Mouse (Mus musculus) embryonic facial prominence, embryonic 10.5 days (tissue): Measurements from ENCODE around the gene Etl4. TPM values are rescaled to one million over a fixed set of nuclear protein-coding genes. Genes with fewer than 3 reads are reported as not detected.

Experiments used
- DNase-seq: peaks from one replicate; pipeline ENCODE4 v3.0.0-alpha.2; 2017; ENCODE audit warnings: low spot score
- H3K27ac ChIP-seq: fragments of 300-500 bp; sonication (generic); replicated peaks from 2 replicates; pipeline ENCODE4 v1.5.1; 2016; ENCODE audit warnings: mild to moderate bottlenecking
- H3K27me3 ChIP-seq: fragments of 300-500 bp; sonication (generic); replicated peaks from 2 replicates; pipeline ENCODE4 v1.6.1; 2016; ENCODE audit warnings: low read depth, mild to moderate bottlenecking; ENCODE audit not compliant: poor library complexity, severe bottlenecking
- H3K36me3 ChIP-seq: fragments of 300-500 bp; sonication (generic); replicated peaks from 2 replicates; pipeline ENCODE4 v1.6.1; 2016; ENCODE audit warnings: mild to moderate bottlenecking, moderate library complexity
- H3K4me1 ChIP-seq: fragments of 300-500 bp; sonication (generic); 2 replicates; pipeline ENCODE4 v1.6.1; 2016
- H3K4me3 ChIP-seq: fragments of 300-500 bp; sonication (generic); 2 replicates; pipeline ENCODE4 v1.5.1; 2016; ENCODE audit warnings: mild to moderate bottlenecking, moderate library complexity
- H3K9me3 ChIP-seq: fragments of 300-500 bp; sonication (generic); 2 replicates; pipeline ENCODE4 v1.6.1; 2016; ENCODE audit warnings: mild to moderate bottlenecking
- WGBS: fragments of 180-500 bp; shearing (Covaris S2); methylation state at CpG from one replicate; pipeline ENCODE4 v1.1.7; 2016; 5-methylcytosine and 5-hydroxymethylcytosine counted together
- microRNA-seq: library from miRNA; unstranded; fragments of <30 nt; microRNA quantifications from one replicate; pipeline ENCODE4, GENCODE M21; 2017
- polyA plus RNA-seq: library from polyadenylated mRNA; unstranded; fragments of >200 nt; fragmentation: Nextera tagmentation; extraction: Ambion mirVana; gene quantifications from 2 replicates; pipeline ENCODE4 v1.2.1, GENCODE M21; 2016

Etl4 gene
- polyA plus RNA-seq, 1 experiment from 2014 or later, result 26.1 TPM

GRCm38 (mm10) chr2:20811506-20811905 lies 901.9 kb downstream of the Etl4 start:
- 90% methylated on average over 8 of the region's 8 CpGs for WGBS
- H3K36me3 ChIP-seq, result peaks cover 23% of the 10 kb centered on the region
- no peaks in the 10 kb centered on the region for H3K9me3 ChIP-seq
- no peak overlapping the region for H3K27ac ChIP-seq
- H3K27me3 ChIP-seq, result no peaks in the 10 kb centered on the region
- no peaks in the 10 kb centered on the region for H3K4me1 ChIP-seq
- H3K4me3 ChIP-seq, result no peak overlapping the region
- no peak for DNase-seq

DNA sequence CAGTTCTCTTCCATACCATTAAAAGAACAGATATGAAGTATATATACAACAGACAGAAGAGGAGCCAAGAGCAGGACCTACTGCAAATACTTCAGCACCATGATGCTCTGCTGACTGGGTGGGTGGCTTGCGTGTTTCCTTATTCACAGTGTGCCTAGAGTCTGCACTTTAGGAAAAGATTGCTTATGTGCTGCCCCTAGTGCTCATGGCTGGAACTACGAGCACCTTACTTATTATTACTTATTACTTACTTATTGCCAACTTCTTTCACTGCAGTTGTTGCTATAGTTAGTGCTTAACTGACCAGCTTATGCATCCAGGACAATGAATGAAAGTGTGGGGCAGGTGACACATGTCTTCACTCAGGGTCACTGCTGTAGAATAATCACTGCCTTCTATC lies 904.4 kb downstream of the Etl4 start:
- 74% methylated on average over 2 of the region's 2 CpGs for WGBS
- Histone ChIP-seq H3K4me1 (no peaks in the 10 kb centered on the region), H3K36me3 (peaks cover under 1% of the 10 kb centered on the region; the same call in 1 of the 2 replicates), H3K27ac (no peak overlapping the region), H3K4me3 (no peak overlapping the region), H3K27me3 (no peaks in the 10 kb centered on the region), H3K9me3 (no peaks in the 10 kb centered on the region)
- DNase-seq, result no peak

DNA sequence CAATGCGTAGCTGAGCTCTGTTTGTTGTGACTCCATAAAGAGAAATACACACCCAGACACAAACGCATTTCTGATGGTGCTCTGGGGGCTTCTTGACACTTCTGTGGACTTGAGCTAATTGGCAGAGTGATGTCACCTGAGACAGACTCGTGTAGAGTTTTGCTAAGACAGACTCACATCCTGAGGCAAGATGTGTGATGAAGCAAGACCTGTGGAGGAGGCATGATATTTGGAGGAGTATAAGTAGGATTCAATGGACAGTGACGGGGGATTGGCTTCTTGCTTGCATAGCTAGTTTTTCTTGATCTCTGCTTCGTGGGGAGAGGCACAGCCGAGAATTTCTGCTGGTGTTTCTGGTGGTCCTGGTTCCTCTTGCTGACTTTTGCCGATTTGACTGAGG lies 908.6 kb downstream of the Etl4 start:
- 82% methylated on average over 7 of the region's 7 CpGs for WGBS
- no peak for DNase-seq
- Histone ChIP-seq H3K4me1 (no peaks in the 10 kb centered on the region), H3K9me3 (no peaks in the 10 kb centered on the region), H3K36me3 (no peaks in the 10 kb centered on the region), H3K27me3 (no peaks in the 10 kb centered on the region), H3K27ac (no peak overlapping the region), H3K4me3 (no peak overlapping the region)

DNA sequence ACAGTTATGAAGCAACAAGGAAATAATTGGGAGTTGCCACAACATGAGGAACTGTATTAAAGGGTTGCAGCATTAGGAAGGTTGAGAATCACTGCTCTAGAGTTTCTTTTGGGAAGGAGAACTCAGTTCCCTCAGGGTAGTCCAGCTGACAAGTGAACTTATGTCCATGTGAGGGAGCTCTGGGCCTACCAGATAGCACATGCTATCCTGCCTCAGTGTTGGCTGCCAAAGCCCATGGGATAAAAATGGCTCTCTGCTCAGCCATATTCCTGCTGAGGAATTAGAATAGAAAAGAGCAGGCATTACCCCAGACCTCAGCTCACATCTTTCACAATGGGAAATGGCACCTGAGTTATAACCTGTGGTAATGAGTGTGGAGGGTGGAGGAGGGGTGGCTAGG lies 916.7 kb downstream of the Etl4 start:
- Histone ChIP-seq H3K27me3 (no peaks in the 10 kb centered on the region), H3K27ac (no peak overlapping the region), H3K9me3 (no peaks in the 10 kb centered on the region), H3K36me3 (no peaks in the 10 kb centered on the region), H3K4me3 (no peak overlapping the region), H3K4me1 (no peaks in the 10 kb centered on the region)
- DNase-seq, result no peak

DNA sequence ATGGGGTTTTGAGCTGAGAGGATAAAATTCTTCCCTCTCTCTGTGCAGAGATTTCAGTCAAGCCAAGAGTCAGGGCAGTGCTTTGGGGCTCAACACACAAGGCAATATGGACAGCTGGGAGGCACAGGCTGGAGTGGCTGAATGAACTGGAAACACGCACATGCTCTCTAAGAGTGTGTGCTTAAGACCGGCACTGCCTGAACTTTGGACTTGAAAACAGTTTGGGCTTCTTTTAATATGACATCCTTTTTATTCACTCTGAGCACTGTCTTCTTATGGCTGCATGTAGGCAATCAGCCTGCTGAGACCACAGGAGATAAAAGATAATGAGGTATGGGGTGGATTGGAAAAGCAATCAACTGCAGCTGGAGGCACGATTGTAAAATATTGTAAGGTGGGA lies 921.3 kb downstream of the Etl4 start:
- Histone ChIP-seq H3K27ac (no peak overlapping the region), H3K27me3 (no peaks in the 10 kb centered on the region), H3K36me3 (no peaks in the 10 kb centered on the region), H3K9me3 (no peaks in the 10 kb centered on the region), H3K4me3 (no peak overlapping the region), H3K4me1 (no peaks in the 10 kb centered on the region)
- WGBS, result 83% methylated on average over 3 of the region's 3 CpGs
- no peak for DNase-seq

GRCm38 (mm10) chr2:20831608-20832406 lies 922.2 kb downstream of the Etl4 start:
- no peaks in the 10 kb centered on the region for H3K9me3 ChIP-seq

DNA sequence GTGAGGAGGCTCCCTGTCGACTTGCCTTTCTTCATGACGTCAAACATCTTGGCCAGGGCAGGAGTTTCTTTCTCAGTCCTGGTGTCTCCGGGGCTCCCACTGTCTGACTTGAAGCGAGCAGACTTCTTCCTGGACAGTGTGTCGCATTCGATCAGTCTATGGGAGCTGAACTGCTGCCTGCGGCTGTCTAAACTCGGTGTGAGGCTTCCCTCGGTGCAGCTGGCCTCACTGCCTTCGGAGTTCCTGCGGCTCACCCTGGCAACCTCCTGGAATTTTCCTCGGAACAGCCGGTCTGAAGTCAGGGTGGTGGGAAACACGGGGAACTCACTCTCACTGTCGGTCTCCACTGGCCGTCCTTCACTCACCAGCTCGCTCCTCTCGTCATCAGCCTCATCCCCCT lies 939.8 kb downstream of the Etl4 start:
- no peak overlapping the region for H3K27ac ChIP-seq
- DNase-seq, result no peak
- no peaks in the 10 kb centered on the region for H3K4me1 ChIP-seq
- no peak overlapping the region for H3K4me3 ChIP-seq
- no peaks in the 10 kb centered on the region for H3K9me3 ChIP-seq
- peaks cover 76% of the 10 kb centered on the region for H3K36me3 ChIP-seq
- WGBS, result 90% methylated on average over 18 of the region's 18 CpGs
- no peaks in the 10 kb centered on the region for H3K27me3 ChIP-seq

More at GRCm38 (mm10) chr2:20831608-20832406, 922.2 kb downstream of the Etl4 start:
- Histone ChIP-seq H3K4me3 (no peak overlapping the region), H3K27me3 (no peaks in the 10 kb centered on the region), H3K36me3 (no peaks in the 10 kb centered on the region), H3K4me1 (no peaks in the 10 kb centered on the region), H3K27ac (no peak overlapping the region)
- WGBS, result 82% methylated on average over 3 of the region's 3 CpGs
- DNase-seq, result peak; percentile 11

Small RNA genes within 50 kb of the gene (microRNA-seq; reads per million reads assigned to microRNA genes)
- not detected for gene Gm44457
